Mouse (Mus musculus): ENCODE data around the gene Olfr315. TPM values are rescaled to one million over a fixed set of nuclear protein-coding genes. Genes with fewer than 3 reads are reported as not detected.
A peak's percentile ranks its signal among the peaks of the same experiment; 100 is the strongest.

Olfr315 gene
- polyA plus RNA-seq, 1 experiment from 2014 or later = not detected

- no peak overlapping the region for H3K4me2 ChIP-seq (replicated peaks; ENCODE audit: low read depth)
- TF ChIP-seq CTCF (IDR thresholded peaks at IDR 0.05; ENCODE audit: low read depth) = no peak
- no peak for ATAC-seq
- H3K9ac ChIP-seq (ENCODE audit: low read depth, low read length) = no peak overlapping the region
- WGBS = 39% methylated on average over 2 of the region's 2 CpGs
- no peak overlapping the region for H3K4me3 ChIP-seq (ENCODE audit: low read depth, low read length)
- H3K27ac ChIP-seq (ENCODE audit: low read depth, low read length) = no peak overlapping the region
- no peaks in the 10 kb centered on the region for H3K36me3 ChIP-seq (ENCODE audit: control insufficient read depth, insufficient read depth)
- H3K27me3 ChIP-seq (replicated peaks; ENCODE audit: control insufficient read depth, insufficient read depth, low read length) = no peaks in the 10 kb centered on the region
- H3K4me1 ChIP-seq (replicated peaks; ENCODE audit: control insufficient read depth, insufficient read depth, low read length) = no peaks in the 10 kb centered on the region
- no peaks in the 10 kb centered on the region for H3K9me3 ChIP-seq (ENCODE audit: control insufficient read depth)
Measured at GRCm38 (mm10) chr11:58790053-58790452, 17.1 kb downstream of the Olfr315 start.

GRCm38 (mm10) chr11:58790646-58791045, 17.7 kb downstream of the Olfr315 start:
- H3K4me3 ChIP-seq (ENCODE audit: low read depth, low read length) = no peak overlapping the region
- H3K27ac ChIP-seq (ENCODE audit: low read depth, low read length) = no peak overlapping the region
- no peaks in the 10 kb centered on the region for H3K36me3 ChIP-seq (ENCODE audit: control insufficient read depth, insufficient read depth)
- no peak overlapping the region for H3K4me2 ChIP-seq (replicated peaks; ENCODE audit: low read depth)
- H3K9ac ChIP-seq (ENCODE audit: low read depth, low read length) = no peak overlapping the region
- 70% methylated on average over 6 of the region's 6 CpGs for WGBS
- no peaks in the 10 kb centered on the region for H3K4me1 ChIP-seq (replicated peaks; ENCODE audit: control insufficient read depth, insufficient read depth, low read length)
- TF ChIP-seq CTCF (IDR thresholded peaks at IDR 0.05; ENCODE audit: low read depth) = no peak
- H3K27me3 ChIP-seq (replicated peaks; ENCODE audit: control insufficient read depth, insufficient read depth, low read length) = no peaks in the 10 kb centered on the region
- H3K9me3 ChIP-seq (ENCODE audit: control insufficient read depth) = no peaks in the 10 kb centered on the region
- ATAC-seq = no peak

- no peak overlapping the region for H3K9ac ChIP-seq (ENCODE audit: low read depth, low read length)
- H3K36me3 ChIP-seq (ENCODE audit: control insufficient read depth, insufficient read depth) = no peaks in the 10 kb centered on the region
- H3K4me1 ChIP-seq (replicated peaks; ENCODE audit: control insufficient read depth, insufficient read depth, low read length) = no peaks in the 10 kb centered on the region
- TF ChIP-seq CTCF (IDR thresholded peaks at IDR 0.05; ENCODE audit: low read depth) = peak; percentile 31
- H3K4me2 ChIP-seq (replicated peaks; ENCODE audit: low read depth) = no peak overlapping the region
- no peak overlapping the region for H3K27ac ChIP-seq (ENCODE audit: low read depth, low read length)
- H3K4me3 ChIP-seq (ENCODE audit: low read depth, low read length) = no peak overlapping the region
- H3K27me3 ChIP-seq (replicated peaks; ENCODE audit: control insufficient read depth, insufficient read depth, low read length) = no peaks in the 10 kb centered on the region
- H3K9me3 ChIP-seq (ENCODE audit: control insufficient read depth) = no peaks in the 10 kb centered on the region
- ATAC-seq = no peak
- WGBS = 94% methylated on average over 2 of the region's 2 CpGs
Measured at GRCm38 (mm10) chr11:58795856-58796255, 22.9 kb downstream of the Olfr315 start.

- ATAC-seq = no peak
- Histone ChIP-seq H3K4me1 (replicated peaks; ENCODE audit: control insufficient read depth, insufficient read depth, low read length) (0 out of 2 replicates have a peak, but pooled peaks cover 2% of the 10 kb centered on the region), H3K4me3 (ENCODE audit: low read depth, low read length) (no peak overlapping the region), H3K27me3 (replicated peaks; ENCODE audit: control insufficient read depth, insufficient read depth, low read length) (no peaks in the 10 kb centered on the region), H3K27ac (ENCODE audit: low read depth, low read length) (no peak overlapping the region), H3K36me3 (ENCODE audit: control insufficient read depth, insufficient read depth) (no peaks in the 10 kb centered on the region), H3K4me2 (replicated peaks; ENCODE audit: low read depth) (no peak overlapping the region), H3K9ac (ENCODE audit: low read depth, low read length) (no peak overlapping the region), H3K9me3 (ENCODE audit: control insufficient read depth) (no peaks in the 10 kb centered on the region)
- WGBS = 73% methylated on average over 7 of the region's 7 CpGs
- no peak for TF ChIP-seq CTCF (IDR thresholded peaks at IDR 0.05; ENCODE audit: low read depth)
Measured at GRCm38 (mm10) chr11:58796850-58797249, 23.9 kb downstream of the Olfr315 start.

- H3K4me3 ChIP-seq (ENCODE audit: low read depth, low read length) = no peak overlapping the region
- H3K4me1 ChIP-seq (replicated peaks; ENCODE audit: control insufficient read depth, insufficient read depth, low read length) = 0 out of 2 replicates have a peak, but pooled peaks cover 2% of the 10 kb centered on the region
- no peak overlapping the region for H3K4me2 ChIP-seq (replicated peaks; ENCODE audit: low read depth)
- no peak overlapping the region for H3K27ac ChIP-seq (ENCODE audit: low read depth, low read length)
- TF ChIP-seq CTCF (IDR thresholded peaks at IDR 0.05; ENCODE audit: low read depth) = no peak
- H3K9me3 ChIP-seq (ENCODE audit: control insufficient read depth) = no peaks in the 10 kb centered on the region
- no peaks in the 10 kb centered on the region for H3K27me3 ChIP-seq (replicated peaks; ENCODE audit: control insufficient read depth, insufficient read depth, low read length)
- H3K36me3 ChIP-seq (ENCODE audit: control insufficient read depth, insufficient read depth) = no peaks in the 10 kb centered on the region
- no peak for ATAC-seq
- WGBS = 74% methylated on average over 5 of the region's 5 CpGs
- no peak overlapping the region for H3K9ac ChIP-seq (ENCODE audit: low read depth, low read length)
Measured at GRCm38 (mm10) chr11:58799747-58800146, 26.8 kb downstream of the Olfr315 start.

GRCm38 (mm10) chr11:58801558-58802228, 28.7 kb downstream of the Olfr315 start, which contains the start of gene Fam183b:
Fam183b (minus strand) TSS chr11:58801960.
- Histone ChIP-seq H3K4me3 (ENCODE audit: low read depth, low read length) (no peak within 1 kb of the TSS), H3K27me3 (replicated peaks; ENCODE audit: control insufficient read depth, insufficient read depth, low read length) (no peaks in the 10 kb centered on the region), H3K4me1 (replicated peaks; ENCODE audit: control insufficient read depth, insufficient read depth, low read length) (0 out of 2 replicates have a peak, but pooled peaks cover 2% of the 10 kb centered on the region), H3K9me3 (ENCODE audit: control insufficient read depth) (no peaks in the 10 kb centered on the region), H3K27ac (ENCODE audit: low read depth, low read length) (no peak within 1 kb of the TSS), H3K4me2 (replicated peaks; ENCODE audit: low read depth) (peak within 1 kb of the TSS; percentile 44), H3K9ac (ENCODE audit: low read depth, low read length) (no peak within 1 kb of the TSS), H3K36me3 (ENCODE audit: control insufficient read depth, insufficient read depth) (no peaks in the 10 kb centered on the region)
- no peak for TF ChIP-seq CTCF (IDR thresholded peaks at IDR 0.05; ENCODE audit: low read depth)
- 6% methylated on average over 14 of the region's 14 CpGs for WGBS
- peak; percentile 53; the same call in 1 of the 2 replicates for ATAC-seq

Measured in intestine, postnatal 0 days (tissue).